Mouse (Mus musculus): ENCODE data around the gene Gm45711. TPM values are rescaled to one million over a fixed set of nuclear protein-coding genes. Genes with fewer than 3 reads are reported as not detected.
"Not testable (repeated sequence)": the region's sequence is repeated elsewhere in the genome, so short reads cannot be mapped to it uniquely, and the experiment has no call there.

Gene Gm45711
- total RNA-seq, 1 experiment from 2014 or later, result not detected

GRCm38 (mm10) chr8:104321267-104321666, 11.4 kb upstream of the Gm45711 start, which contains the start of gene Gm11020:
Gene Gm11020, plus strand, starts transcription at chr8:104321567.
- DNase-seq, result not testable (repeated sequence)

GRCm38 (mm10) chr8:104313311-104313710, 3.4 kb upstream of the Gm45711 start:
- no peak for DNase-seq

- DNase-seq, result not testable (repeated sequence)
These were observed 2.1 kb upstream of the Gm45711 start for GRCm38 (mm10) chr8:104312023-104312422.

GRCm38 (mm10) chr8:104308341-104308740, 1.5 kb downstream of the Gm45711 start:
- DNase-seq, result not testable (repeated sequence)

- DNase-seq, result no peak
These were observed 4.9 kb downstream of the Gm45711 start for GRCm38 (mm10) chr8:104304962-104305361.

- not testable (repeated sequence) for DNase-seq
These were observed 7.3 kb downstream of the Gm45711 start for GRCm38 (mm10) chr8:104302536-104302935.

GRCm38 (mm10) chr8:104301577-104301976, 8.3 kb downstream of the Gm45711 start:
- DNase-seq, result not testable (repeated sequence)

- no peak for DNase-seq
These were observed 15.5 kb downstream of the Gm45711 start for GRCm38 (mm10) chr8:104294396-104294795.

GRCm38 (mm10) chr8:104293081-104293480, 16.8 kb downstream of the Gm45711 start, which contains the start of gene Cmtm2a:
Gene Cmtm2a, minus strand, starts transcription at chr8:104293181.
- DNase-seq, result not testable (repeated sequence)

GRCm38 (mm10) chr8:104268937-104269440, 40.9 kb downstream of the Gm45711 start:
- no peak for DNase-seq

- no peak for DNase-seq
These were observed 41.5 kb downstream of the Gm45711 start for GRCm38 (mm10) chr8:104268368-104268767.

- DNase-seq, result peak; percentile 20
These were observed 45.5 kb downstream of the Gm45711 start for GRCm38 (mm10) chr8:104264271-104264935.

- not testable (repeated sequence) for DNase-seq
These were observed 48.1 kb downstream of the Gm45711 start for GRCm38 (mm10) chr8:104261802-104262201.

GRCm38 (mm10) chr8:104253016-104253415, 56.9 kb downstream of the Gm45711 start:
- peak; percentile 38 for DNase-seq

- DNase-seq, result no peak
These were observed 58.4 kb downstream of the Gm45711 start for GRCm38 (mm10) chr8:104251461-104251860.

- DNase-seq, result peak; percentile 88
These were observed 59.2 kb downstream of the Gm45711 start, which contains the start of gene Cklf for GRCm38 (mm10) chr8:104250439-104251367. Gene Cklf, plus strand, starts transcription at chr8:104250861.

GRCm38 (mm10) chr8:104249442-104249996, 60.4 kb downstream of the Gm45711 start:
- DNase-seq, result no peak

GRCm38 (mm10) chr8:104248276-104248675, 61.6 kb downstream of the Gm45711 start, which contains the start of gene Tk2:
Gene Tk2, minus strand, starts transcription at chr8:104248558.
- DNase-seq, result peak; percentile 84

- no peak for DNase-seq
These were observed 62.0 kb downstream of the Gm45711 start for GRCm38 (mm10) chr8:104247908-104248275.

GRCm38 (mm10) chr8:104247054-104247907, 62.6 kb downstream of the Gm45711 start:
- DNase-seq, result no peak

GRCm38 (mm10) chr8:104246621-104247020, 63.3 kb downstream of the Gm45711 start:
- no peak for DNase-seq
